Mouse (Mus musculus) heart, embryonic 10.5 days (tissue): ENCODE measurements at regions not wholly inside any gene's neighbourhood (a gene's known extent, or its start where the extent isn't known, plus 50 kb on each side); places are given as distances from the start of the nearest gene placed in this dataset.
"Not testable (repeated sequence)": the region's sequence is repeated elsewhere in the genome, so short reads cannot be mapped to it uniquely, and the experiment has no call there.

Experiments
- DNase-seq: peaks from one replicate; pipeline ENCODE4 v3.0.0-alpha.2; 2017; ENCODE audit warnings: low spot score
- H3K27ac ChIP-seq: fragments of 300-500 bp; sonication (generic); 2 replicates; pipeline ENCODE4 v1.5.1; 2016; ENCODE audit warnings: mild to moderate bottlenecking
- H3K27me3 ChIP-seq: fragments of 300-500 bp; sonication (generic); 2 replicates; pipeline ENCODE4 v1.6.1; 2016; ENCODE audit warnings: mild to moderate bottlenecking; ENCODE audit not compliant: poor library complexity, insufficient read depth, severe bottlenecking
- H3K36me3 ChIP-seq: fragments of 300-500 bp; sonication (generic); 2 replicates; pipeline ENCODE4 v1.6.1; 2016; ENCODE audit warnings: mild to moderate bottlenecking, moderate library complexity
- H3K4me1 ChIP-seq: fragments of 300-500 bp; sonication (generic); 2 replicates; pipeline ENCODE4 v1.6.1; 2016; ENCODE audit warnings: mild to moderate bottlenecking
- H3K4me3 ChIP-seq: fragments of 300-500 bp; sonication (generic); 2 replicates; pipeline ENCODE4 v1.5.1; 2016; ENCODE audit warnings: mild to moderate bottlenecking, moderate library complexity
- H3K9me3 ChIP-seq: fragments of 300-500 bp; sonication (generic); 2 replicates; pipeline ENCODE4 v1.6.1; 2016; ENCODE audit warnings: mild to moderate bottlenecking, moderate library complexity
- WGBS: fragments of 180-500 bp; shearing (Covaris S2); methylation state at CpG from one replicate; pipeline ENCODE4 v1.1.7; 2016; 5-methylcytosine and 5-hydroxymethylcytosine counted together

DNA sequence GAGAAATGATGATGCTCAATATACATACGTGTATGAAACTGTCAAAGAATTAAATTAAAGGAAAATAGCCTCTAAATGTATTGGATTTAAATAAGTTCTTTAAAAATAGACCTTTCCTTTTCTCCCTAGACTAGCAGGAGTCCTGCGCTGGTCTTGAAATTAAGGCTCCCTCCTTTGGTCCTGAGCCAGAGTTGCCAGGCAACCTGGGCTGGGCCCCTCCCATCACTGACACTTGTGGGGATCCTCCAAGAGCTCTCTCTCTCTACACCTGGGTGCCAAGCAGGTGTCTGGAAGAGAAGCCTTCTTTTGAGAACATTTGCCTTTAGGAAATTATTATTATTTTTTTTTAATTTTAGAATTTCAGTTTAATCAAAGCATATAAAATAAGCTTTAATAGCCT is 521.9 kb upstream of the BB014433 start:
- Histone ChIP-seq H3K4me1 (no peaks in the 10 kb centered on the region), H3K27ac (no peak overlapping the region), H3K27me3 (no peaks in the 10 kb centered on the region), H3K9me3 (no peaks in the 10 kb centered on the region), H3K4me3 (no peak overlapping the region), H3K36me3 (no peaks in the 10 kb centered on the region)
- 71% methylated on average over 2 of the region's 2 CpGs for WGBS
- no peak for DNase-seq

DNA sequence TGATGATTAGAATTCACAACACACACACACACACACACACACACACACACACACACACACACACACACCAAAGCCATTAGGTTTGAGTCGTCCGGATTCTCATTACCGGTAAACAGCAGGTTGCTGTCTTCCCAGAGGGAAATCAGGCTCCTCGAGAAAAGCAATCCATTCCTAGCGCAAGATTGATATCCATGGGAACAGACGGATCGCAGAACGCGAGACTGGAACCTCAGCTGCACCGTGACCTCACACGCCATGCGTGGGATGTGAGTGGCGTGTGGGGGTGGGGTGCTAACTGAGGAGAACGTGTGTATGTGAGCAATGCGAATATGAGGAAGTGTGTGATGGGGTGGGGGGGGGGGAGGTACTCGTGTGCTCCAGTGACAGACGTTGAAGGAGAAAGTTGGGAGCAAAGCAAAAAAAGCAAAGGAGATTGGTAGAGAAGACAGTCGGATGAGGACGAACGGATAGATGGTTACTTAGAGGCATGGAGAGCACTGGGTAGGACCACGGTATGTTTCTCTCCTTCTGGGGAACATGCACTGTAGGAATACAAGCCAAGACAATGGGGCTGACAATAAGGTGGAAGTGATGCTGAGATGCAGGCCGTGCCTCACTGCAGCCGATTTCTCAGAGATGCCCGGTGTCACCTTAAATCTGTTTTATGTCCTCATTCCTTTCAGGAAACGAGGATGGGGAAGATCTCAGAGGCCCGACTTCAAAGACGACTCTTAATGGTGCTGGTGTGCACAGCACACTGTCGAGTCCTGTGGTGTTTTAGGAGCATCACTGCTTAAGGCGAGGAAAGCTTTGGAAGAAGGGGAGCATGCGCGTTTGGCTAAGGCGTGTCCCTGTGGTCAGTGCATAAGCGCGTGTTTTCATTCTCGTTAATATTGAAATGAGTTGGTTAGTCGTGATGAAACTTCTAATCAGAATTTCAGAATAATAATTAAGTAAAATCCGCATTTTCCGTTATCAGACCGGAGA is 516.7 kb upstream of the BB014433 start:
- H3K4me3 ChIP-seq: no peak overlapping the region
- no peak overlapping the region for H3K27ac ChIP-seq
- H3K9me3 ChIP-seq: no peaks in the 10 kb centered on the region
- 85% methylated on average over 39 of the region's 39 CpGs for WGBS
- H3K36me3 ChIP-seq: no peaks in the 10 kb centered on the region
- H3K27me3 ChIP-seq: no peaks in the 10 kb centered on the region
- no peaks in the 10 kb centered on the region for H3K4me1 ChIP-seq
- no peak for DNase-seq

DNA sequence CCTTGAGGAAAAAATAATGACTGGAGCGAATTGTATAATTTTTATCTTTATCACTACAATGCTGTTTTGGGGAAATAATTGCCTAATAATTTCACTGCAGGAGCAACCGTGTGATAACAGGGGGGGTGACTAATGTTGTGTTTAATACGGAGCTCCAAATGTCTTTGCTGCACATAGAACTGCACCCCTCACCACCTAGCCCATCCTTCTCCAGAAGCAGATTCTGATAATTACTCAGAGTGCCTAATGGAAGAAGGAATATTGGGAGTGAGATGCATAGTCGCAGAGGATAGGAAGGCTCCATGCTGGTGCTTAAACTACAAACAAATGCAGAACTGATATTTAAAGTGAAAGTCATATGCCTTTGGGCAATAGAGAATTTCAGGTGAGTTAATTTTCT is 486.1 kb upstream of the BB014433 start:
- Histone ChIP-seq H3K27ac (no peak overlapping the region), H3K4me3 (no peak overlapping the region), H3K36me3 (no peaks in the 10 kb centered on the region), H3K4me1 (no peaks in the 10 kb centered on the region), H3K9me3 (no peaks in the 10 kb centered on the region), H3K27me3 (no peaks in the 10 kb centered on the region)
- 84% methylated on average over 4 of the region's 4 CpGs for WGBS
- DNase-seq: no peak

DNA sequence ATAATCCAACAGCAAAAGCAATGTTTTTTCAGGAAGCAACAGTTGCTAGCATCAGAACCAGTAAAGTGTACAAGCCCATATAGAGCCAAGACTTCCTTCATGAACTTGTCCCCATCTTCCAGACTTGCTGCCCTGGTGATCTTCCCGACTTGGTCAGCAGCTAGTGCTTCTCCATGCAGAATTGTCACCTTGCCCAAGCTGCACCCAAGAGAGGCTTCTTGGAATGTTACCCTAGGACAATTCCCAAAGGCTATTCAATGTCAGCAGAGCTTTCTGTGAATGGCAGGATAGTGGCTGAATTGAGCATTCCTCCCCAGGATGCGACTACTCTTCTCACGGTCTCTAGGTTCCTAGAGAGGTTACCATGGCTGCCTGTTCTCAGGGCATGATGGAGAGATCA is 479.6 kb upstream of the BB014433 start:
- Histone ChIP-seq H3K4me1 (no peaks in the 10 kb centered on the region), H3K27me3 (no peaks in the 10 kb centered on the region), H3K9me3 (no peaks in the 10 kb centered on the region), H3K36me3 (no peaks in the 10 kb centered on the region), H3K27ac (no peak overlapping the region), H3K4me3 (no peak overlapping the region)
- 86% methylated on average over 3 of the region's 3 CpGs for WGBS
- no peak for DNase-seq

DNA sequence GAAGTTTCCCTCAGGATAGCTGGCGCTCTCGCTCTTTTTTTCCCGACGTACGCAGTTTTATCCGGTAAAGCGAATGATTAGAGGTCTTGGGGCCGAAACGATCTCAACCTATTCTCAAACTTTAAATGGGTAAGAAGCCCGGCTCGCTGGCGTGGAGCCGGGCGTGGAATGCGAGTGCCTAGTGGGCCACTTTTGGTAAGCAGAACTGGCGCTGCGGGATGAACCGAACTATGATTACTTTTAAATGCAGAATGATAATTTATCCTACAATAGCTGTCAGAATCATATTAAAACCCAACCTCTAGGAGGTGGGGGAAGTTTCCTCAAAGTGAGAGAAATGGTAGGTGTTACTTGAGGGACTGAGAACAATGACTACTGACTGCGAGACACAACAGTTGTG is 474.0 kb upstream of the BB014433 start:
- not testable (repeated sequence) for H3K4me1 ChIP-seq, H3K36me3 ChIP-seq, H3K9me3 ChIP-seq, H3K4me3 ChIP-seq, H3K27me3 ChIP-seq, H3K27ac ChIP-seq, DNase-seq
- 67% methylated on average over 19 of the region's 19 CpGs for WGBS

DNA sequence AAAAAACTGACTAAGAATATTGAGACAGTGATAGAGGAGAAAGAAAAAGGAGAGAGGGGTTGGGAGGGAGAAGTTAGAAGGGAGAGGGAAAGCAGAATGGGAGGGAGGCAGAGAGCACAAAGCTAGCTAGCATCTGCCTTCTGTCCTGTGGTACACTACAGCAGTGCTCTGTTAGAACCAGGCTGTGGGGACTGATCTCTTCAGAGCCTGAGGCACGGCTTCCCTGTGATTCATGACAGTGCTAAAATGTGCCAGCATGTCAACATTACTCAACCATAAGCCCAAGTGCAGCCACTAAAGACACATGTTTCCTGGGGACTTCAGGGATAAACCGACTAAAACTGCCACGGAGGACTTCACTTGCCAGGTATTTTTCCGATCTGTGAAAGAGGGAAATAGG is 455.1 kb upstream of the BB014433 start:
- DNase-seq: no peak
- no peak overlapping the region for H3K27ac ChIP-seq
- no peaks in the 10 kb centered on the region for H3K36me3 ChIP-seq
- no peaks in the 10 kb centered on the region for H3K4me1 ChIP-seq
- no peaks in the 10 kb centered on the region for H3K27me3 ChIP-seq
- no peaks in the 10 kb centered on the region for H3K9me3 ChIP-seq
- no peak overlapping the region for H3K4me3 ChIP-seq
- WGBS: 78% methylated on average over 4 of the region's 4 CpGs

DNA sequence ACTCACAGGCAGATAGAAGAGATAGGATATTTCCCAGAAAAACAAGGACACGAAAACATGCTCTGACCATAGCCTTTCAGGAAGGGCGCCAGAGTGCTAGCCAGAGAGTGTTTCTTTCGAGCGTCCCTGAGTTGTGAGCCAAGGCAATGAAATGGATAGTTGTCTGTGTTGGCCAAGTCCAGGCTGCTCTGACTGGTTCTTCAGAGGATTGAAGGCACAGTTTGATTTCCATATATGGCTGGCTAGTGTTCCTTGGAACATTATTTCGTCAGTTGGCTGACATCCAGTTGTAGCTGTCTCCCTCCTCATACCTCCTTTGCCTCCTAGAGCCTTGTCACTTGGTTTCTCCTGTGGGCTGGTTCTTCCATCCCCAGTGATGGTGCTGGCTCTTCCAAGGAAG is 451.7 kb upstream of the BB014433 start:
- Histone ChIP-seq H3K36me3 (no peaks in the 10 kb centered on the region), H3K4me3 (no peak overlapping the region), H3K9me3 (no peaks in the 10 kb centered on the region), H3K27ac (no peak overlapping the region), H3K27me3 (no peaks in the 10 kb centered on the region), H3K4me1 (no peaks in the 10 kb centered on the region)
- WGBS: 80% methylated on average over 5 of the region's 5 CpGs
- no peak for DNase-seq

DNA sequence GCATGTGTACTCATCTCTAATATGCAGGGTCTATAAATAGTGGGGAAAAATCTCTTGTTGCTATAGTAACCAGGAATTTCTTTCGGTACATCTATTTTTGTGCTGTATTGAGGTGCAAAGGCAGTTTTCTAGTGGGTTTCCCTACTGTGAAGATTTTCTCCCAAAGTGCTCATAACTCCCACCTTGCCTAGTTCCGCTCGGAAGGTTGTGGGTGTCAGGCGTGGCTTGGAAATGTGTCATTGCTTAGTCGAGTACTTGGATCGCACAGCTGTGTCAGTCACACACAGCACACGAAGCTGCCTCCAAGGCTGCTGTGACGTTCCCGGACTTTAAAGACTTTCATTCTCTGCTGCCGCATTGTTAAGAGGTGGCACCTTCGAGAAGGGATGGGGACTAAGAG is 450.4 kb upstream of the BB014433 start:
- Histone ChIP-seq H3K4me1 (no peaks in the 10 kb centered on the region), H3K4me3 (no peak overlapping the region), H3K9me3 (no peaks in the 10 kb centered on the region), H3K36me3 (no peaks in the 10 kb centered on the region), H3K27ac (no peak overlapping the region), H3K27me3 (no peaks in the 10 kb centered on the region)
- WGBS: 81% methylated on average over 11 of the region's 11 CpGs
- DNase-seq: no peak

DNA sequence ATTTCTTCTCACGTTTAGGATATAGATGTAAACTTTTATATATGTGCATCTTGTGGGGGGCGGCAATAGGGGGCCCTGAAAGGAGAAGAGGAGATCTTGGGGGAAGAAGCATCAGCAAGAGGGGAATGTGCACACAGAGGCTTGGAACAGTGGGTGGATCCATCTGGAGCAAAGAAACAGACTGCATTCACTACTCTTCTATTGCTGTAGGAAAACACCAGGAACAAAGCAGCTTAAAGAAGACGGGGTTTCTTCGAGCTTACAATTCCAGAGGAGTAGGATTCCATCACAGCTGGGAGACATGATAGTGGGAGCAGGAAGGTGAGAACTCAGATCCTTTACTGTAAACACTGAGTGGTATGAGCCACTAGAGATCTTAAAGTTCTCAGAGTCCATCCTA is 444.9 kb upstream of the BB014433 start:
- Histone ChIP-seq H3K4me3 (no peak overlapping the region), H3K9me3 (no peaks in the 10 kb centered on the region), H3K27me3 (no peaks in the 10 kb centered on the region), H3K27ac (no peak overlapping the region), H3K4me1 (no peaks in the 10 kb centered on the region), H3K36me3 (no peaks in the 10 kb centered on the region)
- 76% methylated on average over 4 of the region's 4 CpGs for WGBS
- peak; percentile 33 for DNase-seq

DNA sequence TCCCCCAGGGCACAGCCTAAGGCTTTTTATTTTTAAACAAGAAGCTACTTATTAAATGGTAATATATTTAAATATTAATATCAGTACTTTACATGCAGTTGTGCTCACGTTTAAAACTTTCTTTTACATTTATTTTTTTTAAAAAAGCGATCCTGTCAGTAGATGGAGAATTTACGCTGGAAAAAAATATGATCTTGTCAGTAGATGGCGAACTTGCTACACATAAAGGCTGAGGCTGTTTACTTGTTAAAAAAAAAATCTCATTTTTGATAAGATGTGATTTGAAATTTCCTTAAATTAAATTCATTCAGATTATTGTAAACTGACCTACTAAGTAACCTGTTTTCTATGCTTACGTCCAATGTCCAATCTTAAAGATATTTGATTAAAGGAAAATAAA is 441.7 kb upstream of the BB014433 start:
- Histone ChIP-seq H3K27ac (no peak overlapping the region), H3K4me3 (no peak overlapping the region), H3K36me3 (no peaks in the 10 kb centered on the region), H3K27me3 (no peaks in the 10 kb centered on the region), H3K9me3 (no peaks in the 10 kb centered on the region), H3K4me1 (no peaks in the 10 kb centered on the region)
- DNase-seq: no peak
- WGBS: 61% methylated on average over 5 of the region's 5 CpGs

DNA sequence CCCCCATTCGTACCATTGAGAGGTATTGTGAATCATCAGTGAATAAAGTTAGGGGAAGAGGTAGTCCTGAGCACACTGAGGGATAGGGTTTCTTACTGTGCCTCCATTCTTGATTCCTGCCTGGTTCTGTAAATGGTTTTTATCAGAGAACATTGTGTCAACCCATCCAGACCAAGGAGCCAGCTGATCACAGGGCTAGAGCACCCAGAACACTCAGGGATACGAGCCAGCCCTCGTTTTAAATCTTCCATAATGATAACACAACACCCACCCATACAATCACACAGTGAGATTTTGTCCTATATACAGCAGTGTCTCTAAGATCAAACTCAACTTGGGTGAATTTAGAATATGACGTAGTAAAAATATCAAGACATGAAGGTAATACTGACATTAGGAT is 424.7 kb upstream of the BB014433 start:
- Histone ChIP-seq H3K9me3 (no peaks in the 10 kb centered on the region), H3K4me1 (no peaks in the 10 kb centered on the region), H3K27ac (no peak overlapping the region), H3K4me3 (no peak overlapping the region), H3K27me3 (no peaks in the 10 kb centered on the region), H3K36me3 (no peaks in the 10 kb centered on the region)
- 77% methylated on average over 4 of the region's 4 CpGs for WGBS
- DNase-seq: no peak

DNA sequence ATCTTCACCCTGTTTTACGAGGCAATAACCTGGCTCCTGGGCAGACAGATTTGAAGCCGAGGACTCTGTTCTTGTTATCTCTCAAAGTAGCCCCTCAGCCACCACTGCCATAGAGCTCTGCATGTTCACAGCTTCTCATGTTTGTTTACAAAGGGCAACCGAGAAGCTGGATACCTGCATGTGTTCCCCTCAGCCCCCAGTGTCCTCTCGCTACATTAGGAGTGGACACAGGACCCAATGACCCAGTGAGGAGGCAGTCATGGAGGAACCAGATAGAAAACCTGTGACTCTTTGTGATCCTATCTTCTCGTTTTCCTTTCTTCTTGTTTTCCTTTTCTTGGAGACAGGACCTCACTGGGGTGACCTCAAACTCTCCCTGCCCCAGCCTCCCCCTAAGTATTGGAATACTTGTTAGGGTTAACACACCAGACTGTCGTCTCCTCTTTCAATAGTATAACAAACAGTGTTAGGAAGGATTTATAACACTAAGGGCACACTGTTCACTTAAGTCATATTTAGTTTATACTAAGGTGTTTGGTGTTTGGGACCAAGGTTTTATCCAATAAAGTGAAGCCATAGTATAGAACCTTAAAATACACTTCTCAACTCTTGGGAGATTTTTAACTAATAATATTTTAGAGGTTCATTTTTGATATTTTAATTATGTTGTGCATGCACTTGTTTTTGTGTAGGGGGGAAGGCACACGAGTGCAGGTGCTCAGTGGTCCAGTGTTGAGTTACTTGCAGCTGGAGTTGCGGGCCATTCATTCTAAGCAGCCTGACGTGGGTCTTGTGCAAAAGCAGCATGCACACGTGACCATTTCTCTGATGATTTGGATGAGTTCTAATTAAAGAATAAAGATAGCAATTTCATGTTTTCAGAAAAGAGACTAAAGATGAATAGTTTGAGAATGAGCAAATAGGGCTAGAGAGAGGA is 422.9 kb upstream of the BB014433 start:
- DNase-seq: no peak
- no peaks in the 10 kb centered on the region for H3K9me3 ChIP-seq
- no peak overlapping the region for H3K4me3 ChIP-seq
- no peaks in the 10 kb centered on the region for H3K4me1 ChIP-seq
- no peak overlapping the region for H3K27ac ChIP-seq
- WGBS: 71% methylated on average over 10 of the region's 10 CpGs
- H3K27me3 ChIP-seq: no peaks in the 10 kb centered on the region
- H3K36me3 ChIP-seq: no peaks in the 10 kb centered on the region

DNA sequence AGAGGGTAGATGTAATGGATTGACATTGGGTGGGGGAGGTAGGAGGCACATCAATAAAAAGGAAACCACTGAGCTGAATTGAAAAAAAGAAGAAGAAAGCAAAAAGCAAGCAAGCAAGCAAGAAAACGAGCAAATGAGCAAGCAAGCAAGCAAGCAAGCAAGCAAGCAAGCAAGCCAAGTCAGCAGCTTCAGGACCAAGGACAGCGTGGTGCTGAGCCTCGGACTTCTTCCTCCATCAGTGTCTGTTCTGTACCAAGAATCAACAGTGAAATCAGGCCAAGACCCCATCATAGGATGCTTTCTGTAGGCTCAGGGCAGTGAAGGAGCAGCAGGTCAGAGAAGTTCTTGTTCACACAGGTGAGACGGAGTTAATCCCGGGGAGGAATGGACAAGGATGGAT is 392.7 kb upstream of the BB014433 start:
- H3K27me3 ChIP-seq: no peaks in the 10 kb centered on the region
- H3K36me3 ChIP-seq: no peaks in the 10 kb centered on the region
- H3K4me1 ChIP-seq: no peaks in the 10 kb centered on the region
- 43% methylated on average over 5 of the region's 5 CpGs for WGBS
- H3K4me3 ChIP-seq: no peak overlapping the region
- peak; percentile 79 for DNase-seq
- H3K9me3 ChIP-seq: no peaks in the 10 kb centered on the region
- no peak overlapping the region for H3K27ac ChIP-seq
